Mouse (Mus musculus) lung, embryonic 14.5 days (tissue): ENCODE results near the gene Prep. TPM values are rescaled to one million over a fixed set of nuclear protein-coding genes. Genes with fewer than 3 reads are reported as not detected.

Experiments used
- ATAC-seq: fragments of 200-750 bp; cut with Nextera tagmentation; 2 replicates; pipeline ENCODE4 v1.8.0; 2017; ENCODE audit warnings: mild to moderate bottlenecking, moderate TSS enrichment, moderate library complexity; ENCODE audit not compliant: insufficient read depth
- DNase-seq: peaks from one replicate; pipeline ENCODE4 v3.0.0-alpha.2; 2015
- H3K27ac ChIP-seq: fragments of 300-500 bp; sonication (generic); 2 replicates; pipeline ENCODE4 v1.5.1; 2014; ENCODE audit warnings: low read depth, mild to moderate bottlenecking, moderate library complexity
- H3K27me3 ChIP-seq: fragments of 300-500 bp; sonication (generic); 2 replicates; pipeline ENCODE4 v1.6.1; 2014; ENCODE audit warnings: low read length, control low read depth; ENCODE audit not compliant: insufficient read depth
- H3K36me3 ChIP-seq: fragments of 300-500 bp; sonication (generic); 2 replicates; pipeline ENCODE4 v1.6.1; 2014; ENCODE audit warnings: control low read depth; ENCODE audit not compliant: insufficient read depth
- H3K4me1 ChIP-seq: fragments of 300-500 bp; sonication (generic); 2 replicates; pipeline ENCODE4 v1.6.1; 2014; ENCODE audit warnings: antibody characterized with exemption, control low read depth; ENCODE audit not compliant: insufficient read depth
- H3K4me2 ChIP-seq: fragments of 300-500 bp; sonication (generic); 2 replicates; pipeline ENCODE4 v1.6.1; 2014; ENCODE audit warnings: mild to moderate bottlenecking
- H3K4me3 ChIP-seq: fragments of 300-500 bp; sonication (generic); 2 replicates; pipeline ENCODE4 v1.5.1; 2014; ENCODE audit warnings: low read depth, low read length
- H3K9ac ChIP-seq: fragments of 300-500 bp; sonication (generic); 2 replicates; pipeline ENCODE4 v1.6.1; 2014
- H3K9me3 ChIP-seq: fragments of 300-500 bp; sonication (generic); 2 replicates; pipeline ENCODE4 v1.6.1; 2016; ENCODE audit warnings: low read depth, low read length, control low read depth
- CTCF ChIP-seq: IDR thresholded peaks from 2 replicates; pipeline ENCODE4 v1.5.1; 2016; ENCODE audit warnings: antibody characterized with exemption, low read depth
- WGBS: fragments of 180-500 bp; shearing (Covaris S2); extraction: QIAGEN DNeasy Blood & Tissue Kit; methylation state at CpG from one replicate; pipeline ENCODE4 v1.1.7; 2014; 5-methylcytosine and 5-hydroxymethylcytosine counted together
- polyA plus RNA-seq: library from polyadenylated mRNA; unstranded; fragments of >200 nt; fragmentation: Nextera tagmentation; extraction: Ambion mirVana; gene quantifications from 2 replicates; pipeline ENCODE4 v1.2.1, GENCODE M21; 2014

Prep gene
- polyA plus RNA-seq, 1 experiment from 2014 or later: 34.6 TPM

DNA sequence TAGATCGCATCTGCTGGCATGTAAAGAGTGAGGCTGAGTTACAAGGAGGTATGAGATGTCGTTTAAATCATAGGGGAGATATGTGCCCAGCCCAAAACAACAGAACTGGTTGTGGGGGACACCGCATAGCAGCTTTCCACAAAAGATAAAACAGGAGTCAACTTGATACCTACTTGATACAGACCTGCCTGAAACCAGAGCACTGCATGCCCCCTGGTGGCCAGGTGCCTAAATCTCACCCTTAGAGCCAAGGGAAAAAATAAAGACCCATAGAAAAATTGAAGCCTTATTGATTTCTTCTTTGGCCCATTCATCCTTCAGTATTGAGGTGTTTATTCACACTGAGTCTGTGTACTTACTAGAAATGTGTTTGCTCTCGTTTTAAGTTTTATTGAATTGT, 65.4 kb downstream of the Prep start:
- H3K4me3 ChIP-seq: no peak overlapping the region
- no peaks in the 10 kb centered on the region for H3K9me3 ChIP-seq
- no peaks in the 10 kb centered on the region for H3K27me3 ChIP-seq
- WGBS: 74% methylated on average over 4 of the region's 4 CpGs
- no peaks in the 10 kb centered on the region for H3K4me1 ChIP-seq
- H3K36me3 ChIP-seq: peaks cover 19% of the 10 kb centered on the region
- peak; percentile 68 for TF ChIP-seq CTCF
- no peak overlapping the region for H3K9ac ChIP-seq
- DNase-seq (peak; percentile 63), ATAC-seq (no peak)
- no peak overlapping the region for H3K4me2 ChIP-seq
- H3K27ac ChIP-seq: no peak overlapping the region

DNA sequence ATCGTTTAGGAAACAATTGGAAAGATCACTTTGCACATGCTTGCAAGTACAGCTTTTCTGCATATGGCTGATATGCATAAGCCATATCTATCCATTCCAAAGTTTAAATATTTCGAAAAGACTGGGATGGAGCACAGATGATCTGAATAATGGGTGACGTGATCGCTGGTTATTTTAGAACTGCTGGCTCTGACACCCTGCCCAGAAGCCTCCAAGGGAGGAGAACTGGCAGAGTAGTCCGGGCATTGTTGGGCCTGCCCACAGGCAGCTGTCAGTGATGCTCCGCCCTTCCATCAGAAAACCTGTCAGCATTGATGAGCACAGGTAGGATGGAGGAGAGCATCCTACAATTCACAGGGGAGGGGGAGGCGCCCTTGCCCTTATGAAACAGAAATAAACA, 69.8 kb downstream of the Prep start:
- Histone ChIP-seq H3K4me1 (no peaks in the 10 kb centered on the region), H3K36me3 (0 out of 2 replicates have a peak, but pooled peaks cover 3% of the 10 kb centered on the region), H3K27ac (no peak overlapping the region), H3K9ac (no peak overlapping the region), H3K9me3 (no peaks in the 10 kb centered on the region), H3K4me3 (no peak overlapping the region), H3K27me3 (no peaks in the 10 kb centered on the region), H3K4me2 (no peak overlapping the region)
- DNase-seq (no peak), ATAC-seq (no peak)
- 84% methylated on average over 7 of the region's 7 CpGs for WGBS
- TF ChIP-seq CTCF: no peak

DNA sequence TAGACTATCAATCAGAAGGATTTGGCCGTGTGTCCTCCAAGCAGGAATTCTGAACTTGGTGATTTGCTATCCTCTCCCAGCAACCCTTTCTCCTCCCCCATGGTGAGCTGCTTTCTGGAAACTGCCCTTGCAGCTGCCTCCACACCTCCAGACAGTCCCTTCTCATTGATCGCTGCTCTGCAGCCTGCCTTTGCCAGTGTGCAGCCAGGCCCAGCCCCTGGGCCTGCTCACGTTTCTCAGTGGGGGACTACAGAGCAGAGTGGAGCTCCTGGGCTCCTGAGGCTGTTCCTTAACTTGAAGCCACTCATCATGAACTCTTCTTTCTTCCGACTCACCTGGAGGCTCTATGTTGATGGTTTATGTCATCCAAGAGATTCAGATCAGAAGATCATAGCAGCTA, 72.9 kb downstream of the Prep start:
- 74% methylated on average over 4 of the region's 4 CpGs for WGBS
- H3K27me3 ChIP-seq: no peaks in the 10 kb centered on the region
- H3K4me3 ChIP-seq: no peak overlapping the region
- no peak overlapping the region for H3K4me2 ChIP-seq
- no peaks in the 10 kb centered on the region for H3K4me1 ChIP-seq
- DNase-seq (no peak), ATAC-seq (no peak)
- H3K9me3 ChIP-seq: no peaks in the 10 kb centered on the region
- H3K27ac ChIP-seq: no peak overlapping the region
- H3K9ac ChIP-seq: no peak overlapping the region
- TF ChIP-seq CTCF: no peak
- 0 out of 2 replicates have a peak, but pooled peaks cover 3% of the 10 kb centered on the region for H3K36me3 ChIP-seq

- Histone ChIP-seq H3K27me3 (no peaks in the 10 kb centered on the region), H3K9me3 (no peaks in the 10 kb centered on the region), H3K36me3 (0 out of 2 replicates have a peak, but pooled peaks cover 3% of the 10 kb centered on the region), H3K9ac (no peak overlapping the region), H3K27ac (no peak overlapping the region), H3K4me2 (no peak overlapping the region), H3K4me3 (no peak overlapping the region), H3K4me1 (no peaks in the 10 kb centered on the region)
- no peak for DNase-seq
- 90% methylated on average over 7 of the region's 7 CpGs for WGBS
- TF ChIP-seq CTCF: no peak
- ATAC-seq: no peak
Measured at GRCm38 (mm10) chr10:45140474-45141212, 73.6 kb downstream of the Prep start.

DNA sequence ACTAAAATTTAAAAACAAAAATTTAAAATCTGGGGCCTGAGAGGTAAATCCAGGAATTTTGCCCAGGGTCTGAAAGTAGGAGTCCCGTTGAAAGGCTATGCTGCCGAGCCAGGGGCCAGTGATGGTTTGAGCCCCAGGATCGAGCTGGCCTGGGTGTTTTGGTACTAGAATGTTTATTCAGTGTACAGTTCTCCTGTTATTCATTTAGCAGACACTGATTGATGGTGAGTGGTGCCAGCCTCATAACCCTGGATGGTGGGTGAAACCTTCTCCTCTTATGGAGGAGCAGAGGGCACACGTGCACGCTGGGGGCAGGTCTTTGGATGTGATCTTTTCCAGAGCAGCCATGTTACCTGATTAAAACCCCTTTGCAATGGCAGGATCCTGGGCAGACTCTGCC, 75.4 kb downstream of the Prep start:
- no peak overlapping the region for H3K4me2 ChIP-seq
- WGBS: 73% methylated on average over 5 of the region's 5 CpGs
- no peak for ATAC-seq

DNA sequence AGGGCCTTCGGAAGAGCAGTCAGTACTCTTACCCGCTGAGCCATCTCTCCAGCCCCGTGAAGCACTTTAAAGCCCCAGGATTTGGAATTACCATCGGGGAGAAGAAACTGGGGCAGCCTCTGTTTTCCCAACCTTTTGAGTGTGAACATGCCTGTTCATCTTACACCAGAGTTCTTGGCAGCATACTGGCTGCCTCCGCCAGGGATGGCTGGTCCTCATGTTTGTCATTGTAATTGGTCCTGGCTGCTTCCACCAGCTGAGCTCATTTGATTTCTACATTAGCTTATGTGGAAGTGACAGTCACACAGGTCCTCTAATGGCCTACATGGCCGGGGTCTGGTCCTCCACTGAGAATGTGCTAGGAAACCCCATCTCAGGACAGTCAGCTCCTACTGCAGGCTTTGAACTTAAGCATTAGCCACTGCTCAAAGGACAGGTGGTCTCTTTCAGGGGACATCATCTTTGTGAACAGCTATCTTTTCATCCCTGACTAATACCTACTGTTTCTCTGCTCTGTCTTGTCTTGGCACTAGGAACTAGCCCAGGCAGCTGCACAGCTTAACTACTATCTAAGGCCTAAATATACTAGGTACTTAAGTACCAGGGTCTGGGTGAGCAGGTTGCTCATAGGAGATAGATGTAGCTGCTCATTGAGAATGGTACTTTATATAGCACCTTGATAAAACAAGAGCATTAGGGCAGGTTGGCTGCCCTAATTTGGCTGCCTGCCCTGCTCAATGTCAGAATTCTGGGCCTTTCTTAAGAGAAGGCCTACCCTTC, 77.2 kb downstream of the Prep start:
- no peaks in the 10 kb centered on the region for H3K4me1 ChIP-seq
- no peak overlapping the region for H3K9ac ChIP-seq
- H3K27ac ChIP-seq: no peak overlapping the region
- WGBS: 96% methylated on average over 6 of the region's 6 CpGs
- H3K36me3 ChIP-seq: peaks cover 8% of the 10 kb centered on the region; the same call in 1 of the 2 replicates
- DNase-seq (no peak), ATAC-seq (no peak)
- no peak overlapping the region for H3K4me2 ChIP-seq
- no peaks in the 10 kb centered on the region for H3K27me3 ChIP-seq
- no peak overlapping the region for H3K4me3 ChIP-seq
- TF ChIP-seq CTCF: no peak
- no peaks in the 10 kb centered on the region for H3K9me3 ChIP-seq

More for the DNA sequence above, 75.4 kb downstream of the Prep start:
- TF ChIP-seq CTCF: no peak
- H3K27ac ChIP-seq: no peak overlapping the region
- H3K27me3 ChIP-seq: no peaks in the 10 kb centered on the region
- DNase-seq: no peak
- no peak overlapping the region for H3K4me3 ChIP-seq
- H3K4me1 ChIP-seq: no peaks in the 10 kb centered on the region
- H3K9ac ChIP-seq: no peak overlapping the region
- H3K9me3 ChIP-seq: no peaks in the 10 kb centered on the region
- H3K36me3 ChIP-seq: no peaks in the 10 kb centered on the region

- DNase-seq (no peak), ATAC-seq (no peak)
- H3K4me2 ChIP-seq: no peak overlapping the region
- H3K4me3 ChIP-seq: no peak overlapping the region
- H3K27ac ChIP-seq: no peak overlapping the region
- no peaks in the 10 kb centered on the region for H3K27me3 ChIP-seq
- peaks cover 32% of the 10 kb centered on the region for H3K36me3 ChIP-seq
- no peaks in the 10 kb centered on the region for H3K4me1 ChIP-seq
- 42% methylated on average over 6 of the region's 6 CpGs for WGBS
- no peak for TF ChIP-seq CTCF
- H3K9ac ChIP-seq: no peak overlapping the region
- H3K9me3 ChIP-seq: no peaks in the 10 kb centered on the region
Measured at GRCm38 (mm10) chr10:45146821-45147220, 79.8 kb downstream of the Prep start.
